Mouse (Mus musculus) myocyte (in vitro differentiated cells): ENCODE measurements at regions not wholly inside any gene's neighbourhood (a gene's known extent, or its start where the extent isn't known, plus 50 kb on each side); places are given as distances from the start of the nearest gene placed in this dataset.

Source experiments
- H3K27me3 ChIP-seq: one replicate; pipeline ENCODE4 v1.6.1; 2011; ENCODE audit not compliant: control insufficient read depth, insufficient read depth, insufficient read length
- H3K36me3 ChIP-seq: one replicate; pipeline ENCODE4 v1.6.1; 2011; ENCODE audit not compliant: control insufficient read depth, insufficient read depth
- H3K4me2 ChIP-seq: one replicate; pipeline ENCODE4 v1.6.1; 2011; ENCODE audit warnings: low read depth, control low read depth
- H3K4me3 ChIP-seq: one replicate; pipeline ENCODE4 v1.5.1; 2011; ENCODE audit warnings: mild to moderate bottlenecking, control low read depth, moderate library complexity
- H3K79me2 ChIP-seq: one replicate; pipeline ENCODE4 v1.6.1; 2011; ENCODE audit not compliant: control insufficient read depth, insufficient read depth
- H3ac ChIP-seq: one replicate; pipeline ENCODE4 v1.6.1; 2011; ENCODE audit not compliant: control insufficient read depth, insufficient read length
- CEBPB ChIP-seq: IDR thresholded peaks from 2 replicates; pipeline ENCODE4 v1.6.1; 2011; ENCODE audit warnings: mild to moderate bottlenecking, moderate library complexity; ENCODE audit not compliant: poor library complexity, insufficient read depth, severe bottlenecking
- E2F4 ChIP-seq: IDR thresholded peaks from one replicate; pipeline ENCODE4 v1.6.1; 2011; ENCODE audit warnings: mild to moderate bottlenecking, control low read depth, moderate library complexity; ENCODE audit not compliant: insufficient read depth
- MAX ChIP-seq: IDR thresholded peaks from one replicate; pipeline ENCODE4 v1.6.1; 2011; ENCODE audit warnings: low read depth, mild to moderate bottlenecking, control low read depth
- MYOD1 ChIP-seq, 3 experiments: IDR thresholded peaks; one replicate each; pipeline ENCODE4 v1.6.1; 2011; ENCODE audit warnings: control low read depth in 2 of 3, low read depth in 2 of 3, mild to moderate bottlenecking in 2 of 3, moderate library complexity in 1 of 3; ENCODE audit not compliant: insufficient read length in 2 of 3, control insufficient read depth in 1 of 3
- MYOG ChIP-seq, 3 experiments: IDR thresholded peaks; one replicate each; pipeline ENCODE4 v1.6.1; 2011; ENCODE audit warnings: control low read depth in 2 of 3, low read depth in 2 of 3, mild to moderate bottlenecking in 2 of 3; ENCODE audit not compliant: insufficient read length in 2 of 3, control insufficient read depth in 1 of 3, insufficient read depth in 1 of 3
- POLR2A ChIP-seq: IDR thresholded peaks from one replicate; pipeline ENCODE4 v1.6.1; 2011; ENCODE audit warnings: low read depth, mild to moderate bottlenecking, control low read depth, moderate library complexity; ENCODE audit not compliant: insufficient read length
- POLR2AphosphoS2 ChIP-seq: IDR thresholded peaks from one replicate; pipeline ENCODE4 v1.6.1; 2011; ENCODE audit warnings: low read depth, control low read depth; ENCODE audit not compliant: insufficient read length
- REST ChIP-seq: IDR thresholded peaks from one replicate; pipeline ENCODE4 v1.6.1; 2011; ENCODE audit warnings: mild to moderate bottlenecking, control low read depth, moderate library complexity; ENCODE audit not compliant: insufficient read depth, insufficient read length
- SRF ChIP-seq: IDR thresholded peaks from one replicate; pipeline ENCODE4 v1.6.1; 2011; ENCODE audit warnings: low read depth; ENCODE audit not compliant: control insufficient read depth, insufficient read length
- TCF12 ChIP-seq: IDR thresholded peaks from one replicate; pipeline ENCODE4 v1.6.1; 2011; ENCODE audit warnings: mild to moderate bottlenecking, control low read depth; ENCODE audit not compliant: poor library complexity, insufficient read depth, severe bottlenecking
- TCF3 ChIP-seq: IDR thresholded peaks from one replicate; pipeline ENCODE4 v1.6.1; 2011; ENCODE audit warnings: low read depth, control low read depth; ENCODE audit not compliant: insufficient read length
- USF1 ChIP-seq: IDR thresholded peaks from one replicate; pipeline ENCODE4 v1.6.1; 2011; ENCODE audit warnings: low read depth, mild to moderate bottlenecking, control low read depth, moderate library complexity

DNA sequence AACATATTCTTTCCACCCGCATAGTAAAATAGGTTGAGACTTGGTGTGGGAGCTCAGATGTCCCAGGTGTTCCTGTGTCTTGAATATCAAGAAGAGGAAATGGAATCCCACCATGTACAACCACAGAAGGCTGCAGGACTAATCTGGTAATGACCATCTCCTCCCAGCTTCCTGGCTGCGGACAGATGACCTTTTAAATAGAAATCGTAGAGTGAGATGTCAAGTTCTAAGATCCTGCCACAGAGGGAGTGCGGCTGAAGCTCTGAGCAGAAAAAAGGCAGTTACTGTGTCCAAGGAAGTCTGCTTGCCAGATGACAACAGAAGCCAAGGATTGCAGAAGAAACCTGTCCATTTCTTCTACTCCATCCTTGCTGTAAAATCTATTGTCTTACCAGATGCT is 629.0 kb upstream of the Tmem132c start:
- no peaks in the 10 kb centered on the region for H3K79me2 ChIP-seq
- H3K36me3 ChIP-seq: no peaks in the 10 kb centered on the region
- no peak for TF ChIP-seq TCF12
- no peak for TF ChIP-seq POLR2A
- no peak for TF ChIP-seq TCF3
- TF ChIP-seq SRF: no peak
- no peak for TF ChIP-seq USF1
- TF ChIP-seq E2F4: no peak
- no peak for TF ChIP-seq CEBPB
- no peak for TF ChIP-seq POLR2AphosphoS2
- TF ChIP-seq MAX: no peak
- TF ChIP-seq REST: no peak
- TF ChIP-seq MYOG (IDR thresholded peaks at IDR 0.05; ENCODE audit: control insufficient read depth in 1 of 3, insufficient read depth in 1 of 3, insufficient read length in 2 of 3, low read depth in 2 of 3): no peak
- no peak for TF ChIP-seq MYOD1 (IDR thresholded peaks at IDR 0.05; ENCODE audit: control insufficient read depth in 1 of 3, insufficient read length in 2 of 3, low read depth in 2 of 3)
- no peak overlapping the region for H3K4me3 ChIP-seq
- H3ac ChIP-seq: no peak overlapping the region
- H3K4me2 ChIP-seq: no peak overlapping the region
- no peaks in the 10 kb centered on the region for H3K27me3 ChIP-seq

DNA sequence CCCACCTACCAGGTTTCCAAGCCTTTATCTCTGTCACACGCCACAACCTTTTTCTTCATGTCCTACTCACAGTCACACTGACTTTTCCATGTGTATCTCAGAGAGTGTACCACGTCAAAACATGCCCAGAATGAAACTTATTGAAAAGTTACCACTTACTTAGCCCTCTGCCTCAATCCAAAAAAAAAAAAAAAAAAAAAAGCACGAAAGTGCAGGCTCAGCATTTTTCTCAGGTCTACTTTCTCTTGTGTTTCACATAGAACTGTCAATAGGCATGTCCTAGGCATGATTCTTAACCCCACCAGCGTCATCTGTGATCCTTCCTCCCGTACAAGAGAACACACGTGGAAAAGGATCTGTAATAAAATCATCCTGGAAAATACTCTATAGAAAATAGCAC is 619.1 kb upstream of the Tmem132c start:
- no peak overlapping the region for H3ac ChIP-seq
- H3K79me2 ChIP-seq: no peaks in the 10 kb centered on the region
- TF ChIP-seq TCF3: no peak
- no peak overlapping the region for H3K4me3 ChIP-seq
- H3K4me2 ChIP-seq: no peak overlapping the region
- H3K36me3 ChIP-seq: no peaks in the 10 kb centered on the region
- no peaks in the 10 kb centered on the region for H3K27me3 ChIP-seq

DNA sequence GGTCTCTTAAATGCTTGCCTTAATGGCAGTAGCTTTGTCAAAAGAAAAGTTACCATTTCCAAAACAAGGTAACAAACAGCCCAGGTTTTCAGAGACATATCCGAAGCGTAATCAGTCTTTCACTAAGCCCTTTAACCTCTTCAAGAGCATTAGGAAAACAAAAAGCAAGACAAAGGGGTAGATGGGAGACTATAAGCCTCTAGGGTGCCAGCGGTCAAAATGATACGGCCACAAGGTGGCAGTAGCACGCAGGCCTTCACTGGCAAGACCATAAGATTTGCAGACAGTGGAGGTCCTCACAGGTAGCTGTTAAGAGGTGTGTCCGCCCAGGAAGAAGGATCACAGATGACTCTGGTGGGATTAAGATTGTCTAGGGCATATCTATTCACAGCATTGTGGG is 618.4 kb upstream of the Tmem132c start:
- no peaks in the 10 kb centered on the region for H3K27me3 ChIP-seq
- no peaks in the 10 kb centered on the region for H3K79me2 ChIP-seq
- no peak overlapping the region for H3K4me2 ChIP-seq
- no peak overlapping the region for H3ac ChIP-seq
- TF ChIP-seq POLR2AphosphoS2: no peak
- no peak for TF ChIP-seq REST
- no peak for TF ChIP-seq TCF3
- no peak for TF ChIP-seq SRF
- no peak for TF ChIP-seq POLR2A
- no peak for TF ChIP-seq CEBPB
- no peak for TF ChIP-seq E2F4
- TF ChIP-seq TCF12: no peak
- no peak for TF ChIP-seq MAX
- no peak for TF ChIP-seq MYOG (IDR thresholded peaks at IDR 0.05; ENCODE audit: control insufficient read depth in 1 of 3, insufficient read depth in 1 of 3, insufficient read length in 2 of 3, low read depth in 2 of 3)
- TF ChIP-seq USF1: no peak
- H3K4me3 ChIP-seq: no peak overlapping the region
- no peaks in the 10 kb centered on the region for H3K36me3 ChIP-seq

- TF ChIP-seq MYOD1 (IDR thresholded peaks at IDR 0.05; ENCODE audit: control insufficient read depth in 1 of 3, insufficient read length in 2 of 3, low read depth in 2 of 3) (no peak), CEBPB (no peak), MYOG (IDR thresholded peaks at IDR 0.05; ENCODE audit: control insufficient read depth in 1 of 3, insufficient read depth in 1 of 3, insufficient read length in 2 of 3, low read depth in 2 of 3) (no peak), POLR2A (no peak), E2F4 (no peak), TCF12 (no peak), MAX (no peak), TCF3 (no peak), USF1 (no peak), POLR2AphosphoS2 (no peak), SRF (no peak), REST (no peak)
- no peak overlapping the region for H3ac ChIP-seq
Measured at GRCm38 (mm10) chr5:126629826-126630225, 611.8 kb upstream of the Tmem132c start.

DNA sequence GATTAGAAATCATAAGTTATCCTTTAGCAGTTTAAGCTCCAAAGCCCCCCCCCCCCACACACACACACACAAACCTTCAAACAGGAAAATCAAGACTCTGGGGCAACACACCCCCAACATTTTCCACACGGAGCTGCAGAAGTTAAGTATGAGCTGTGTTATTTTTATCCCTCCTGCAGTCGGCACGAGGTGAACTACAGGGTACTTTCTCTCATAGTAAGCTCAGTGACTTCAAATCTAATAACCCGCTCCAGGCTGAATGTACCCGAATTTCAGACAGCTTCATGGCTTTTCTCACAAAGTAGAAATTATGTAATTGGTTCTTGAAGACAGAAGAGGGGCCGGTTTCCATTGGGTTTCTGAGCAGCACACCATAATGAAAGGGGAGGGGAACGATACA is 591.2 kb upstream of the Tmem132c start:
- TF ChIP-seq TCF12 (no peak), USF1 (no peak), REST (no peak), MYOG (IDR thresholded peaks at IDR 0.05; ENCODE audit: control insufficient read depth in 1 of 3, insufficient read depth in 1 of 3, insufficient read length in 2 of 3, low read depth in 2 of 3) (no peak), E2F4 (no peak), CEBPB (no peak), POLR2AphosphoS2 (no peak), TCF3 (no peak), SRF (no peak)
- no peak overlapping the region for H3ac ChIP-seq
- H3K36me3 ChIP-seq: no peaks in the 10 kb centered on the region
- no peak overlapping the region for H3K4me3 ChIP-seq
- no peaks in the 10 kb centered on the region for H3K27me3 ChIP-seq
- no peak overlapping the region for H3K4me2 ChIP-seq
- no peaks in the 10 kb centered on the region for H3K79me2 ChIP-seq

More at GRCm38 (mm10) chr5:126629826-126630225, 611.8 kb upstream of the Tmem132c start:
- H3K4me3 ChIP-seq: no peak overlapping the region
- H3K79me2 ChIP-seq: no peaks in the 10 kb centered on the region
- H3K27me3 ChIP-seq: no peaks in the 10 kb centered on the region
- H3K36me3 ChIP-seq: no peaks in the 10 kb centered on the region
- no peak overlapping the region for H3K4me2 ChIP-seq

DNA sequence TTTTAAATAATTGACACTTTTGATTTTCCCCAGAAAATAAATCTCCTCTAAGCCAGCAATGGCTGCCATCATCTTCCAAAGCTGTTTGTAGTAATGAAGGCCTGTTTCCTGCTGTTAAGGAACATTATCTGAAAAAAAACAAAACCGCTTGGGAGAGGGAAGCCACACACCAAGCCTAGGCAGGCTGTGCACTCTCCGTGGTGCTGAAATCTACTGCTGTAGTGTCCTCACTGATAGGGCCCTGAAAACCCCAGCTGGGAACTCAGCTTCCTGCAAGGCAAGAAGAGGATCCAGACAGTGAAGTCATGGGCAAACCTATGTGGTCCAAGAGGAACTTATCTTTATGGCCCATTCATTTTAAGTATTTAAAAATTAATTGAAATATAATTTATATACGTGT is 590.2 kb upstream of the Tmem132c start:
- TF ChIP-seq REST: peak; percentile 84
- TF ChIP-seq USF1: no peak
- no peak for TF ChIP-seq TCF12
- Histone ChIP-seq H3K27me3 (no peaks in the 10 kb centered on the region), H3K4me2 (no peak overlapping the region), H3ac (no peak overlapping the region), H3K36me3 (no peaks in the 10 kb centered on the region), H3K4me3 (no peak overlapping the region), H3K79me2 (no peaks in the 10 kb centered on the region)
